Mouse (Mus musculus): ENCODE measurements at regions not wholly inside any gene's neighbourhood (a gene's known extent, or its start where the extent isn't known, plus 50 kb on each side); places are given as distances from the start of the nearest gene placed in this dataset.

GRCm38 (mm10) chr12:12841385-12842238 lies 100.1 kb downstream of the Mycn start:
- Histone ChIP-seq H3K27ac (replicated peaks; ENCODE audit: insufficient read depth, low read depth, low read length) (no peak overlapping the region), H3K79me2 (ENCODE audit: control insufficient read depth, insufficient read depth, low read length) (no peaks in the 10 kb centered on the region), H3K4me3 (ENCODE audit: insufficient read depth, low read depth, low read length) (no peak overlapping the region), H3K36me3 (ENCODE audit: control insufficient read depth, insufficient read depth, low read length) (no peaks in the 10 kb centered on the region), H3K9ac (ENCODE audit: low read depth, low read length) (no peak overlapping the region), H3K27me3 (ENCODE audit: control insufficient read depth, insufficient read depth, low read length) (no peaks in the 10 kb centered on the region; the same call in 1 of the 2 replicates), H3K4me1 (ENCODE audit: control insufficient read depth, insufficient read depth, low read length) (no peaks in the 10 kb centered on the region)
- no peak for DNase-seq (ENCODE audit: extremely low read depth, low read depth, low spot score)
- 94% methylated on average over 5 of the region's 5 CpGs for WGBS
- TF ChIP-seq POLR2A (IDR thresholded peaks at IDR 0.05; ENCODE audit: extremely low read depth, insufficient read depth, low read length) (no peak), CTCF (IDR thresholded peaks at IDR 0.05; ENCODE audit: low read depth, low read length) (no peak)

DNA sequence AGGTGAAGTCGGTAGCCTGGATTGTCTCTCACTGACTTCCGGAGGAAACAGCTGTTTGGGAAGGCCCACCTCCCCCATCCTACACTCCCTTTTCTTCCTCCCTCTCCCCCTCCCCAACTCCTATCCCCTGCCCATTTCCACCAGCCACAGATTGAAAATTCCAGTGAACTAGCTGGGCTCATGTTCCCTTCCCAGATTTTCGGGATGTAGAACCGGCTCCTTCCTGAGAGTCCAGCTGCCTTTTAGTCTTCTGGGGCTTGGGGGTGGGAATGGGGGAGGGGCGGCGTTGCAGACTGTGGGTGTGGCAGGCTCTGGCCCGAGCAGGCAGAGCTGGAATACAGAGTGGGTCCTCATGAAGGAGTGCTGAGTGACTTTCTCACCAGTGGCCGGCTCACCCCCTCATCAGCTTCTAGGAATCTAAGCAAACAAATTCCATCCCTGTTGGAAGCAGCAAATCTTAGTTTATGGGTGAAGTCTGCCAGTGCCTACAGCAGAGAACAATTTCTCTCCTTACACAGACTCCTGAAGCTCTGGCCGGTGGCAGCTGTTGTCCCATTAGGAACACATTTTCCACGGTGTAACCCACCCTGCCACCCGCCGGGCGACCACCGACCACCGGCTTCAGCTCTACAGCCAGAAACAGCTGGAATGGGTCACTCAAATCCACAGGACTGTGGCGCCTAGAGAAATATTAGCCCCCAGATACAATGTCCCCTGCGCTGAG lies 100.9 kb downstream of the Mycn start:
- H3K27ac ChIP-seq (replicated peaks; ENCODE audit: insufficient read depth, low read depth, low read length), result no peak overlapping the region
- no peaks in the 10 kb centered on the region for H3K36me3 ChIP-seq (ENCODE audit: control insufficient read depth, insufficient read depth, low read length)
- no peaks in the 10 kb centered on the region for H3K79me2 ChIP-seq (ENCODE audit: control insufficient read depth, insufficient read depth, low read length)
- no peaks in the 10 kb centered on the region for H3K4me1 ChIP-seq (ENCODE audit: control insufficient read depth, insufficient read depth, low read length)
- no peak overlapping the region for H3K9ac ChIP-seq (ENCODE audit: low read depth, low read length)
- no peak for DNase-seq (ENCODE audit: extremely low read depth, low read depth, low spot score)
- H3K4me3 ChIP-seq (ENCODE audit: insufficient read depth, low read depth, low read length), result no peak overlapping the region
- no peaks in the 10 kb centered on the region; the same call in 1 of the 2 replicates for H3K27me3 ChIP-seq (ENCODE audit: control insufficient read depth, insufficient read depth, low read length)
- TF ChIP-seq POLR2A (IDR thresholded peaks at IDR 0.05; ENCODE audit: extremely low read depth, insufficient read depth, low read length) (no peak), CTCF (IDR thresholded peaks at IDR 0.05; ENCODE audit: low read depth, low read length) (no peak)
- WGBS, result 60% methylated on average over 17 of the region's 17 CpGs

- TF ChIP-seq CTCF (IDR thresholded peaks at IDR 0.05; ENCODE audit: low read depth, low read length) (no peak), POLR2A (IDR thresholded peaks at IDR 0.05; ENCODE audit: extremely low read depth, insufficient read depth, low read length) (no peak)
- no peak overlapping the region for H3K4me3 ChIP-seq (ENCODE audit: insufficient read depth, low read depth, low read length)
- H3K4me1 ChIP-seq (ENCODE audit: control insufficient read depth, insufficient read depth, low read length), result no peaks in the 10 kb centered on the region
- no peaks in the 10 kb centered on the region for H3K79me2 ChIP-seq (ENCODE audit: control insufficient read depth, insufficient read depth, low read length)
- no peak overlapping the region for H3K27ac ChIP-seq (replicated peaks; ENCODE audit: insufficient read depth, low read depth, low read length)
- 97% methylated on average over 1 of the region's 1 CpGs for WGBS
- no peaks in the 10 kb centered on the region; the same call in 1 of the 2 replicates for H3K27me3 ChIP-seq (ENCODE audit: control insufficient read depth, insufficient read depth, low read length)
- H3K9ac ChIP-seq (ENCODE audit: low read depth, low read length), result no peak overlapping the region
- no peak for DNase-seq (ENCODE audit: extremely low read depth, low read depth, low spot score)
- H3K36me3 ChIP-seq (ENCODE audit: control insufficient read depth, insufficient read depth, low read length), result no peaks in the 10 kb centered on the region
Measured at GRCm38 (mm10) chr12:12837775-12838174, 103.9 kb downstream of the Mycn start.

DNA sequence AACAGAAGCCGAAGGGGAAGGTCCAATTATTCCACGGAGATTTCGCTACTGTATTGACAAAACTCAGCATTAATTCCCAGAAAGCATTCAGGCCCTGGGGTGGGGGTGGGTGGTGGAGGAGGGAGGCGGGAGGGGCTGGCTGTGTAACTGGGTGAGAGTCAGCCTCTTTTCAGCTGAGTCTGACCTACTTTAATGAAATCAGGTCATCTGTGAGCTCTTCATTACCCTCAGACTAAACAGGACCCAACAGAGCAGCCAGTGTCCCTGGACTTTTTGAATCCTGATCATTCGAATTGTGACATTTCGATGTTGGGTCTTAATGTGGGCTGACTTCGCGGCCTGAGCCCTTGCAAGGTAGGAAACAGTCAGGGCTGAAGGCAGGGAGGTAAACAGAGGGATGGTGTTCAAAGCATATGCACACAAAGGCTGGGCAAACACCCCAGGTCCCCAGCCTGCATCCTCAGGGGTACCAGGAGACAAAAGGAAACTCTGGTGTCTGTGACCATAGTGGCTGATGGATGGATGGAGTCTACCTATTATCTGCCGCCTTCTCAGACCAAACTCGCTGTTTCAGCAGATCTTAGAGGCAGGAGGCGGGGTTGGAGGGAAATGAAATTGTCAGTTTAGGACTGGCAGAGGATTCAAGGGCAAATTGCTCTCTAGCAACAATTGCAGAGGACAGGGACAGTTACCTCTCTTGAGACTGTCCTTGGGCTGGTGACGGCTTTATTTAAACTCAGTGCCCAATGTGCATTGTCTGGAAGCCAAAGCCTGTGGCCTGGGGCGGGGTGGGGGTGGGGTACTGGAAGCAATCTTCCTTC lies 113.7 kb downstream of the Mycn start:
- Histone ChIP-seq H3K9ac (ENCODE audit: low read depth, low read length) (no peak overlapping the region), H3K27me3 (ENCODE audit: control insufficient read depth, insufficient read depth, low read length) (no peaks in the 10 kb centered on the region), H3K27ac (replicated peaks; ENCODE audit: insufficient read depth, low read depth, low read length) (no peak overlapping the region), H3K36me3 (ENCODE audit: control insufficient read depth, insufficient read depth, low read length) (no peaks in the 10 kb centered on the region), H3K4me1 (ENCODE audit: control insufficient read depth, insufficient read depth, low read length) (no peaks in the 10 kb centered on the region), H3K4me3 (ENCODE audit: insufficient read depth, low read depth, low read length) (no peak overlapping the region), H3K79me2 (ENCODE audit: control insufficient read depth, insufficient read depth, low read length) (no peaks in the 10 kb centered on the region)
- TF ChIP-seq CTCF (IDR thresholded peaks at IDR 0.05; ENCODE audit: low read depth, low read length) (no peak), POLR2A (IDR thresholded peaks at IDR 0.05; ENCODE audit: extremely low read depth, insufficient read depth, low read length) (no peak)
- no peak for DNase-seq (ENCODE audit: extremely low read depth, low read depth, low spot score)
- 54% methylated on average over 13 of the region's 13 CpGs for WGBS

DNA sequence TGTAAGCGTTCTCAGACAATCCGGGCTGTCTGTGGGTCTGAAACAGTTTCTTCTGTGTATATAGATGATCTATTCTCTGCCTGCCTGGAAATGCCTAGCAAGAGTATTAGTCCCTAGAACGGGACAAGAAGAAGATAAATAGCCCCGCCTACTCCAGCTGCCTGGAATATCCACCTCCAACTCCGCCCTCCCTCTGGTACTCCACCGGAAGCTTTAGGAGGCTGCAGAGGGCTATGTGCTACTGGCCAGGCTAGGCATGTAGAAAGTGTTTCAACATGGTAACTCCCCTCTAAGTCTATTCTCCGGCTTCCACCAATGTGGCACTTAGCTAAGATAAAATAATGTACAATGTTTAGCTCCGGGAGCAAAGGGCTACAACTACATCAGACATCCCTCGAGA lies 114.3 kb downstream of the Mycn start:
- H3K79me2 ChIP-seq (ENCODE audit: control insufficient read depth, insufficient read depth, low read length), result no peaks in the 10 kb centered on the region
- H3K36me3 ChIP-seq (ENCODE audit: control insufficient read depth, insufficient read depth, low read length), result no peaks in the 10 kb centered on the region
- no peak overlapping the region for H3K4me3 ChIP-seq (ENCODE audit: insufficient read depth, low read depth, low read length)
- WGBS, result 70% methylated on average over 9 of the region's 9 CpGs
- H3K9ac ChIP-seq (ENCODE audit: low read depth, low read length), result no peak overlapping the region
- no peaks in the 10 kb centered on the region for H3K4me1 ChIP-seq (ENCODE audit: control insufficient read depth, insufficient read depth, low read length)
- no peak for DNase-seq (ENCODE audit: extremely low read depth, low read depth, low spot score)
- no peak overlapping the region for H3K27ac ChIP-seq (replicated peaks; ENCODE audit: insufficient read depth, low read depth, low read length)
- TF ChIP-seq CTCF (IDR thresholded peaks at IDR 0.05; ENCODE audit: low read depth, low read length) (no peak), POLR2A (IDR thresholded peaks at IDR 0.05; ENCODE audit: extremely low read depth, insufficient read depth, low read length) (no peak)
- no peaks in the 10 kb centered on the region for H3K27me3 ChIP-seq (ENCODE audit: control insufficient read depth, insufficient read depth, low read length)
